Mouse (Mus musculus): ENCODE results near the gene Figla.

Gene Figla

DNA sequence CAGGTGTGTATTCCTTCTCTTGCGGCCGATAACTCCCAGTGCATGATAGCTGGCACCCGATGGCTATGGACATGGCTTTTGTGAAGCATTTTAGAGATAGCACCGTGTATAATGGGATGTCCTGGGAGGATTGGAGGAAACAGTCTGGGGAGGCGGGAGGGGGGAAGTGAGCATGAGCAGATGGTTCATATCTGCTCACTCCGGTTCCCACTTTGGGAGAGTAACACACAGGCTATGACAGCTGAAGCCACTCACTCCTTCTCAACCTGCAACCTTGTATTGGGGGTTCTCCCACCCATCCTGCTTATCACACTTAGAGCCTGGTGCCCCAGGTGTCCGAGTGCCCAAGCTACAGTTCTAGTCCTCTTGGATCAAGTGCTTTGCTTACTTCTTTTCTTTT is 54.3 kb downstream of the Figla start:
- no peak for DNase-seq
